Mouse (Mus musculus): ENCODE results near the gene Tmem156. TPM values are rescaled to one million over a fixed set of nuclear protein-coding genes. Genes with fewer than 3 reads are reported as not detected.

The Tmem156 gene
- total and polyA plus RNA-seq, 3 experiments, result 2.6 to 4.1 TPM; not detected in 1

GRCm38 (mm10) chr5:65071689-65072118, 20.2 kb downstream of the Tmem156 start:
- no peak overlapping the region for H3K9ac ChIP-seq (ENCODE audit: control insufficient read depth, low read depth, low read length, poor library complexity, severe bottlenecking)
- TF ChIP-seq TAL1 (IDR thresholded peaks at IDR 0.05; ENCODE audit: low read length) (no peak), POLR2AphosphoS2 (IDR thresholded peaks at IDR 0.05; ENCODE audit: low read length) (no peak), RCOR1 (IDR thresholded peaks at IDR 0.05; ENCODE audit: low read depth, low read length) (no peak), POLR2A (IDR thresholded peaks at IDR 0.05; ENCODE audit: control insufficient read depth in 1 of 2, insufficient read depth in 1 of 2, low read depth in 1 of 2, low read length in 2 of 2, poor library complexity in 1 of 2) (no peak), UBTF (IDR thresholded peaks at IDR 0.05; ENCODE audit: borderline replicate concordance, insufficient read depth, low read depth, low read length) (no peak), JUND (IDR thresholded peaks at IDR 0.05; ENCODE audit: low read depth, low read length) (no peak), GABPA (IDR thresholded peaks at IDR 0.05; ENCODE audit: low read depth, low read length) (no peak), USF2 (IDR thresholded peaks at IDR 0.05; ENCODE audit: borderline replicate concordance in 1 of 2, insufficient read depth in 1 of 2, low read depth in 1 of 2, low read length in 2 of 2) (no peak), TCF12 (IDR thresholded peaks at IDR 0.05; ENCODE audit: low read depth, low read length) (no peak), KAT2A (conservative IDR thresholded peaks at IDR 0.05; ENCODE audit: low read depth, low read length) (no peak), NELFE (IDR thresholded peaks at IDR 0.05; ENCODE audit: low read depth, low read length) (no peak), BHLHE40 (IDR thresholded peaks at IDR 0.05; ENCODE audit: borderline replicate concordance, low read depth, low read length) (no peak), ZC3H11A (IDR thresholded peaks at IDR 0.05; ENCODE audit: low read depth, low read length) (no peak), CHD2 (IDR thresholded peaks at IDR 0.05; ENCODE audit: low read length) (no peak), USF1 (IDR thresholded peaks at IDR 0.05; ENCODE audit: low read depth, low read length) (no peak), TBP (IDR thresholded peaks at IDR 0.05; ENCODE audit: low read depth, low read length) (no peak), ZMIZ1 (IDR thresholded peaks at IDR 0.05; ENCODE audit: low read depth, low read length) (no peak), NRF1 (IDR thresholded peaks at IDR 0.05; ENCODE audit: insufficient read depth, low read depth, low read length, poor library complexity, severe bottlenecking) (no peak)
- H3K27me3 ChIP-seq (ENCODE audit: control insufficient read depth in 1 of 2, insufficient read depth in 2 of 2, low read length in 2 of 2), result no peaks in the 10 kb centered on the region
- H3K36me3 ChIP-seq (ENCODE audit: control insufficient read depth in 1 of 2, insufficient read depth in 2 of 2, low read length in 2 of 2), result no peaks in the 10 kb centered on the region; a peak in 1 of 4 replicates
- H3K27ac ChIP-seq (ENCODE audit: control insufficient read depth, low read depth, low read length), result no peak overlapping the region
- no peak overlapping the region for H3K4me3 ChIP-seq (ENCODE audit: control insufficient read depth in 1 of 2, insufficient read depth in 1 of 2, low read depth in 2 of 2, low read length in 2 of 2)
- H3K9me3 ChIP-seq (replicated peaks; ENCODE audit: insufficient read depth, low read length), result no peaks in the 10 kb centered on the region
- H3K4me1 ChIP-seq (ENCODE audit: control insufficient read depth in 1 of 2, insufficient read depth in 2 of 2, low read length in 2 of 2), result no peaks in the 10 kb centered on the region
- DNase-seq (ENCODE audit: low read depth, low spot score), result no peak
- no peaks in the 10 kb centered on the region for H3K79me2 ChIP-seq (ENCODE audit: control insufficient read depth, insufficient read depth, low read length, poor library complexity)

GRCm38 (mm10) chr5:65069872-65070271, 22.1 kb downstream of the Tmem156 start:
- H3K36me3 ChIP-seq (ENCODE audit: control insufficient read depth in 1 of 2, insufficient read depth in 2 of 2, low read length in 2 of 2), result no peaks in the 10 kb centered on the region

More at GRCm38 (mm10) chr5:65069872-65070271, 22.1 kb downstream of the Tmem156 start:
- Histone ChIP-seq H3K9me3 (replicated peaks; ENCODE audit: insufficient read depth, low read length) (no peaks in the 10 kb centered on the region), H3K79me2 (ENCODE audit: control insufficient read depth, insufficient read depth, low read length, poor library complexity) (no peaks in the 10 kb centered on the region), H3K4me1 (ENCODE audit: control insufficient read depth in 1 of 2, insufficient read depth in 2 of 2, low read length in 2 of 2) (no peaks in the 10 kb centered on the region), H3K9ac (ENCODE audit: control insufficient read depth, low read depth, low read length, poor library complexity, severe bottlenecking) (no peak overlapping the region), H3K27ac (ENCODE audit: control insufficient read depth, low read depth, low read length) (no peak overlapping the region), H3K27me3 (ENCODE audit: control insufficient read depth in 1 of 2, insufficient read depth in 2 of 2, low read length in 2 of 2) (no peaks in the 10 kb centered on the region), H3K4me3 (ENCODE audit: control insufficient read depth in 1 of 2, insufficient read depth in 1 of 2, low read depth in 2 of 2, low read length in 2 of 2) (no peak overlapping the region)
- no peak for TF ChIP-seq ZNF384 (IDR thresholded peaks at IDR 0.05; ENCODE audit: low read depth, low read length)
- TF ChIP-seq CTCF (IDR thresholded peaks at IDR 0.05 in 2 of 3, conservative IDR thresholded peaks at IDR 0.05 in 1 of 3; ENCODE audit: control insufficient read depth in 1 of 3, insufficient read depth in 1 of 3, low read depth in 2 of 3, low read length in 3 of 3, poor library complexity in 1 of 3, severe bottlenecking in 1 of 3), result no peak
- no peak for TF ChIP-seq TAL1 (IDR thresholded peaks at IDR 0.05; ENCODE audit: low read length)
- TF ChIP-seq NRF1 (IDR thresholded peaks at IDR 0.05; ENCODE audit: insufficient read depth, low read depth, low read length, poor library complexity, severe bottlenecking), result no peak
- TF ChIP-seq USF1 (IDR thresholded peaks at IDR 0.05; ENCODE audit: low read depth, low read length), result no peak
- TF ChIP-seq MAFK (IDR thresholded peaks at IDR 0.05; ENCODE audit: borderline replicate concordance, low read depth, low read length), result no peak
- TF ChIP-seq KAT2A (conservative IDR thresholded peaks at IDR 0.05; ENCODE audit: low read depth, low read length), result no peak
- no peak for TF ChIP-seq ZKSCAN1 (IDR thresholded peaks at IDR 0.05; ENCODE audit: low read depth, low read length)
- no peak for TF ChIP-seq MAZ (IDR thresholded peaks at IDR 0.05; ENCODE audit: low read depth, low read length)
- no peak for TF ChIP-seq ZMIZ1 (IDR thresholded peaks at IDR 0.05; ENCODE audit: low read depth, low read length)
- TF ChIP-seq ETS1 (IDR thresholded peaks at IDR 0.05; ENCODE audit: low read depth, low read length), result no peak
- no peak for TF ChIP-seq ZC3H11A (IDR thresholded peaks at IDR 0.05; ENCODE audit: low read depth, low read length)
- no peak for TF ChIP-seq CHD1 (IDR thresholded peaks at IDR 0.05; ENCODE audit: low read depth, low read length)
- TF ChIP-seq UBTF (IDR thresholded peaks at IDR 0.05; ENCODE audit: borderline replicate concordance, insufficient read depth, low read depth, low read length), result no peak
- TF ChIP-seq USF2 (IDR thresholded peaks at IDR 0.05; ENCODE audit: borderline replicate concordance in 1 of 2, insufficient read depth in 1 of 2, low read depth in 1 of 2, low read length in 2 of 2), result no peak
- no peak for TF ChIP-seq CHD2 (IDR thresholded peaks at IDR 0.05; ENCODE audit: low read length)
- TF ChIP-seq SIN3A (IDR thresholded peaks at IDR 0.05; ENCODE audit: low read length), result no peak
- no peak for DNase-seq (ENCODE audit: low read depth, low spot score)

All from MEL (cell line).